Mouse (Mus musculus) ES-Bruce4 (cell line): ENCODE measurements around the gene Smarca2.

Experiments
- CTCF ChIP-seq: IDR thresholded peaks from one replicate; pipeline ENCODE4 v1.8.1; 2011; ENCODE audit warnings: low read depth, low read length
- EP300 ChIP-seq: IDR thresholded peaks from 2 replicates; pipeline ENCODE4 v1.6.1; 2011; ENCODE audit warnings: low read depth, low read length; ENCODE audit not compliant: insufficient read depth
- POLR2A ChIP-seq: IDR thresholded peaks from one replicate; pipeline ENCODE4 v1.8.1; 2011; ENCODE audit warnings: low read length; ENCODE audit not compliant: insufficient read depth

DNA sequence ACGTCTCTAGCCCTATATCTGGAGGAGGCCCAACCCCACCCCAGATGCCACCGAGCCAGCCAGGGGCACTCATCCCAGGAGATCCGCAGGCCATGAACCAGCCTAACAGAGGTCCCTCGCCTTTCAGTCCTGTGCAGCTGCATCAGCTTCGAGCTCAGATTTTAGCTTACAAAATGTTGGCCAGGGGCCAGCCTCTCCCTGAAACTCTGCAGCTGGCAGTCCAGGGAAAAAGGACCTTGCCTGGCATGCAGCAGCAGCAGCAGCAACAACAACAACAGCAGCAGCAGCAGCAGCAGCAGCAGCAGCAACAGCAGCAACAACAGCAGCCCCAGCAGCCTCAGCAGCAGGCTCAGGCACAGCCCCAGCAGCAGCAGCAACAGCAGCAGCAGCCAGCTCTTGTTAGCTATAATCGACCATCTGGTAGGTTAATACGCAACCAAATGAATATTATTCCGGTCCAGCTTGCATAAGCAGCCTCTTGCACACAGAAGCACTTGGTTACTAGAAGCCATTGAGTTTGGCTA is 25.9 kb downstream of the Smarca2 start:
- TF ChIP-seq CTCF: no peak
- TF ChIP-seq POLR2A: no peak
- TF ChIP-seq EP300: no peak
